Mouse (Mus musculus) forebrain, embryonic 11.5 days (tissue): ENCODE data around the gene Sestd1. TPM values are rescaled to one million over a fixed set of nuclear protein-coding genes. Genes with fewer than 3 reads are reported as not detected.

Experiments used
- ATAC-seq: fragments of 200-750 bp; cut with Nextera tagmentation; replicated peaks from 2 replicates; pipeline ENCODE4 v1.8.0; 2017; ENCODE audit warnings: moderate TSS enrichment; ENCODE audit not compliant: low FRiP score
- DNase-seq: peaks from one replicate; pipeline ENCODE4 v3.0.0-alpha.2; 2017; ENCODE audit warnings: low spot score
- H3K27ac ChIP-seq: fragments of 300-500 bp; sonication (generic); 2 replicates; pipeline ENCODE4 v1.5.1; 2014; ENCODE audit warnings: low read depth, low read length
- H3K27me3 ChIP-seq: fragments of 300-500 bp; sonication (generic); 2 replicates; pipeline ENCODE4 v1.6.1; 2014; ENCODE audit warnings: mild to moderate bottlenecking, low read length, mixed read lengths; ENCODE audit not compliant: control insufficient read depth, insufficient read depth
- H3K36me3 ChIP-seq: fragments of 300-500 bp; sonication (generic); 2 replicates; pipeline ENCODE4 v1.6.1; 2014; ENCODE audit warnings: mild to moderate bottlenecking, low read length, moderate library complexity, mixed read lengths; ENCODE audit not compliant: control insufficient read depth, insufficient read depth
- H3K4me1 ChIP-seq: fragments of 300-500 bp; sonication (generic); replicated peaks from 2 replicates; pipeline ENCODE4 v1.6.1; 2014; ENCODE audit warnings: low read length, mixed read lengths; ENCODE audit not compliant: control insufficient read depth, insufficient read depth
- H3K4me2 ChIP-seq: fragments of 300-500 bp; sonication (generic); 2 replicates; pipeline ENCODE4 v1.6.1; 2014; ENCODE audit warnings: low read depth, mild to moderate bottlenecking, low read length, moderate library complexity, mixed read lengths; ENCODE audit not compliant: severe bottlenecking
- H3K4me3 ChIP-seq: fragments of 300-500 bp; sonication (generic); 2 replicates; pipeline ENCODE4 v1.5.1; 2014; ENCODE audit warnings: low read depth, low read length
- H3K9ac ChIP-seq: fragments of 300-500 bp; sonication (generic); 2 replicates; pipeline ENCODE4 v1.6.1; 2014; ENCODE audit warnings: low read length
- H3K9me3 ChIP-seq: fragments of 300-500 bp; sonication (generic); 2 replicates; pipeline ENCODE4 v1.6.1; 2016; ENCODE audit warnings: low read length, mixed read lengths; ENCODE audit not compliant: control insufficient read depth
- WGBS: fragments of 180-500 bp; shearing (Covaris S2); extraction: QIAGEN DNeasy Blood & Tissue Kit; methylation state at CpG from one replicate; pipeline ENCODE4 v1.1.7; 2014; 5-methylcytosine and 5-hydroxymethylcytosine counted together
- polyA plus RNA-seq: library from polyadenylated mRNA; unstranded; fragments of >200 nt; fragmentation: Nextera tagmentation; extraction: Ambion mirVana; gene quantifications from 2 replicates; pipeline ENCODE4 v1.2.1, GENCODE M21; 2014

Sestd1 gene
- polyA plus RNA-seq, 1 experiment from 2014 or later = 26.0 TPM

DNA sequence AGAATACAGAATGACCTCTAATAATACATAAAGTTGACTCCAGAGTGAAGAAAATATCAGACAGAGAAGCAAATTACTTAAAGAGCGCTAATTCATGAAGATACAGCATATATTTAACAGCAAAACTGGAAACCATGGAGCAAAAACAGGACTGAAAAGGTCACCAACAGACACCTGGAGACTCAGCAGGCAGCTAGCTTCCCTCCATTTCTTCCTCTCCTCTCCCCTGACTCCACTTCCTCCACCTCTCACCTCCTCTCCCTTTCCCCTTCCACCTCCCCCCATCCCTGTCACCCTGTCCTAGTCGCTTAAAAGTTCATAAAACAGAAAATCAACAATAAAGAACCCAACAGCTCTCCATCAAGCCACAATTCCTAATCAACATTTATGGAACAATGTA lies 13.5 kb downstream of the Sestd1 start:
- H3K27ac ChIP-seq = no peak overlapping the region
- ATAC-seq (no peak), DNase-seq (no peak)
- H3K27me3 ChIP-seq = no peaks in the 10 kb centered on the region
- H3K4me3 ChIP-seq = no peak overlapping the region
- WGBS = 85% methylated on average over 2 of the region's 2 CpGs
- H3K9me3 ChIP-seq = no peaks in the 10 kb centered on the region
- no peak overlapping the region for H3K4me2 ChIP-seq
- H3K4me1 ChIP-seq = peaks cover 4% of the 10 kb centered on the region; the same call in 1 of the 2 replicates
- H3K36me3 ChIP-seq = no peaks in the 10 kb centered on the region
- no peak overlapping the region for H3K9ac ChIP-seq

- no peak for DNase-seq
- no peaks in the 10 kb centered on the region for H3K36me3 ChIP-seq
- 76% methylated on average over 3 of the region's 3 CpGs for WGBS
- H3K9me3 ChIP-seq = no peaks in the 10 kb centered on the region
- ATAC-seq = no peak
- H3K4me1 ChIP-seq = peaks cover 4% of the 10 kb centered on the region; the same call in 1 of the 2 replicates
- no peak overlapping the region for H3K9ac ChIP-seq
- H3K27ac ChIP-seq = no peak overlapping the region
- H3K27me3 ChIP-seq = no peaks in the 10 kb centered on the region
- H3K4me3 ChIP-seq = no peak overlapping the region
- H3K4me2 ChIP-seq = no peak overlapping the region
Measured at GRCm38 (mm10) chr2:77266011-77266410, 14.4 kb downstream of the Sestd1 start.

GRCm38 (mm10) chr2:77265301-77265700 lies 15.1 kb downstream of the Sestd1 start:
- Histone ChIP-seq H3K27ac (no peak overlapping the region), H3K9me3 (no peaks in the 10 kb centered on the region), H3K9ac (no peak overlapping the region), H3K4me2 (no peak overlapping the region), H3K4me3 (no peak overlapping the region), H3K36me3 (no peaks in the 10 kb centered on the region), H3K27me3 (no peaks in the 10 kb centered on the region), H3K4me1 (peaks cover 4% of the 10 kb centered on the region; the same call in 1 of the 2 replicates)
- DNase-seq = no peak
- WGBS = 89% methylated on average over 7 of the region's 7 CpGs
- no peak for ATAC-seq

- ATAC-seq = no peak
- DNase-seq = no peak
- peaks cover 4% of the 10 kb centered on the region; the same call in 1 of the 2 replicates for H3K4me1 ChIP-seq
- no peaks in the 10 kb centered on the region for H3K36me3 ChIP-seq
- no peak overlapping the region for H3K4me2 ChIP-seq
- H3K9me3 ChIP-seq = no peaks in the 10 kb centered on the region
- H3K27me3 ChIP-seq = no peaks in the 10 kb centered on the region
- H3K27ac ChIP-seq = no peak overlapping the region
- H3K4me3 ChIP-seq = no peak overlapping the region
- no peak overlapping the region for H3K9ac ChIP-seq
- 82% methylated on average over 6 of the region's 6 CpGs for WGBS
Measured at GRCm38 (mm10) chr2:77264550-77264949, 15.8 kb downstream of the Sestd1 start.

GRCm38 (mm10) chr2:77263477-77264435 lies 16.6 kb downstream of the Sestd1 start:
- Histone ChIP-seq H3K4me2 (no peak overlapping the region), H3K4me3 (no peak overlapping the region), H3K4me1 (peaks cover 4% of the 10 kb centered on the region; the same call in 1 of the 2 replicates), H3K9me3 (no peaks in the 10 kb centered on the region), H3K27ac (no peak overlapping the region), H3K9ac (no peak overlapping the region), H3K27me3 (no peaks in the 10 kb centered on the region), H3K36me3 (no peaks in the 10 kb centered on the region)
- no peak; the same call in 1 of the 2 replicates for ATAC-seq
- 59% methylated on average over 11 of the region's 11 CpGs for WGBS
- DNase-seq = no peak

DNA sequence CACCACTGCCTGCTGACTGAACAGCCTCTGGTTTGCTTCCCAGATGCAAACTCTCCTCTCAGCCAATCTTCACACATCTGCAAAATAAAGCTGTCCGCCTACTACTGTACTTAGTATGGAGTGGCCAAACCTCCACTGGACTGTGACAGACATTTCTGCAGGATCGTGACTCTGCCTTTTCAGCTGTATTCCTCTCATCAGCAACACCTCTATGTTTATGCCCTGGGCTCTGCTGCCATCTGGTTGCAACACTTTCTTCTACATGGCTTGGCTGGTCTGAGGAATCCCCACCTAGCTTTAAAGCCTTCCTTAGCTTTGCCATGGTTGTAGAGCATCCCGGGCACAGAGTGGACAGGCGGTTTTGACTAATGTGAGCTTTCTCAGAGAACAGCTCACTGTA lies 20.3 kb downstream of the Sestd1 start:
- Histone ChIP-seq H3K9ac (no peak overlapping the region), H3K27me3 (no peaks in the 10 kb centered on the region), H3K27ac (no peak overlapping the region), H3K4me3 (no peak overlapping the region), H3K36me3 (no peaks in the 10 kb centered on the region), H3K4me1 (peaks cover 4% of the 10 kb centered on the region), H3K4me2 (no peak overlapping the region), H3K9me3 (no peaks in the 10 kb centered on the region)
- ATAC-seq (no peak), DNase-seq (no peak)
- WGBS = 86% methylated on average over 4 of the region's 4 CpGs

GRCm38 (mm10) chr2:77253227-77253626 lies 27.2 kb downstream of the Sestd1 start:
- DNase-seq (no peak), ATAC-seq (no peak)
- no peak overlapping the region for H3K4me2 ChIP-seq
- no peak overlapping the region for H3K27ac ChIP-seq
- no peak overlapping the region for H3K9ac ChIP-seq
- H3K27me3 ChIP-seq = no peaks in the 10 kb centered on the region
- H3K9me3 ChIP-seq = no peaks in the 10 kb centered on the region
- 97% methylated on average over 6 of the region's 6 CpGs for WGBS
- H3K4me1 ChIP-seq = no peaks in the 10 kb centered on the region; the same call in 1 of the 2 replicates
- H3K4me3 ChIP-seq = no peak overlapping the region
- no peaks in the 10 kb centered on the region for H3K36me3 ChIP-seq

GRCm38 (mm10) chr2:77251736-77252135 lies 28.7 kb downstream of the Sestd1 start:
- WGBS = 94% methylated on average over 6 of the region's 6 CpGs
- H3K9me3 ChIP-seq = no peaks in the 10 kb centered on the region
- no peak overlapping the region for H3K4me2 ChIP-seq
- no peak overlapping the region for H3K27ac ChIP-seq
- DNase-seq (no peak), ATAC-seq (no peak)
- no peaks in the 10 kb centered on the region for H3K36me3 ChIP-seq
- no peaks in the 10 kb centered on the region for H3K4me1 ChIP-seq
- H3K9ac ChIP-seq = no peak overlapping the region
- H3K4me3 ChIP-seq = no peak overlapping the region
- H3K27me3 ChIP-seq = no peaks in the 10 kb centered on the region
